Comparison of ENCODE assay signal across 10 mouse cellular contexts in the genomic region with DNA sequence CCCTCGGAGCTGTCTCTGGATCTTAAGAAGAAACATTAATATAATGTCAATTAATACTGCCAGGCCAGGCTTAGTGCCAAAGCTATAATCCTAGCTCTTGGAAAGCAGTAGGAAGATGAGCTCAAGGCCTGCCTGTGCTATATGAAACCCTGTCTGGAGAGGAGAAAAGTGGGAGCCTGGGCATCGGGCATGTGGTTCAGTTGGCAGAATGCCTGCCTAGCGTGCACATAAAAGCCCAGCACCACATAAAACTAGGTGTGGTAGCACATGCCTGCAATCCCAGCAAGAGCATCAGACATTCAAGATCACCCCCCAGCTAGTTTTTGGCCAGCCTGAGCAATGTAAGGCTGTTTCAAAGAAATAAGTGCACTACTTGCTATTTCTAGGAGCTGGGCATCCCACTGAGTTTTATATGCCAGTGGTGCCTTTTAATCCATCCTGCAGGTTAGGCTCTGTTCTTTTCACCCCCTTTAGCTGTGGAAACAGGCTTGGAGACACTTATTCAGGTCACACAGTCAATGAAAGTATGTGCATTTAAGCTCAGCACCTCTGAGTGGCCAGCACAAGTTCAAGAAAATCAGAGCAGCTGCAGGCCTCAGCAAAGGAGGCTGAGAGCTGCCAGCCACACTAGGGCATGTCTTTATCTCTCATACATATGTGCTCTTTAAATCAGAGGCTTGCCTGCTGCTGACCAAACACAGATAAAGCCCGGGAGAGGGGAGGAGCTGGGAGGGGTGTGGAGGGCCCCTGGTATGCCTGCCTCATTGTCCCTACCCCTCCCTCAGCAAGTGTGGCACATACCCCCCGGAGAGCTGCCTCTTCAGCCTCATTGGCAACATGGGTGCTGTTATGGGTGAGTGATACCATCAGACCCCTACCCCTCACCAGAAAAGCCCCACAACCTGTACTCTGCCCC. TPM values are rescaled to one million over a fixed set of nuclear protein-coding genes. Genes with fewer than 3 reads are reported as not detected.
A peak's percentile ranks its signal among the peaks of the same experiment; 100 is the strongest.
DNase-seq lines count a peak whose midpoint lies in the region; ATAC-seq and TF ChIP-seq lines count a peak whose summit lies in the region.
"Had no signal": no experiment of that assay in that cellular context is flagged by ENCODE, and none has a peak within 500 bp of the region (broad histone marks: within the 10 kb centered on the region; RNA-seq: fewer than 3 reads in every experiment).

No protein-coding gene starts in this region.

- H3K9me3 ChIP-seq in forebrain, postnatal 0 days (ENCODE audit: low read length) = no peaks in the 10 kb centered on the region
- H3K9me3 ChIP-seq in forebrain, embryonic 10.5 days = no peaks in the 10 kb centered on the region
- no peaks in the 10 kb centered on the region for H3K9me3 ChIP-seq in limb, embryonic 12.5 days
- no peaks in the 10 kb centered on the region for H3K9me3 ChIP-seq in limb, embryonic 10.5 days (replicated peaks)
- no peaks in the 10 kb centered on the region for H3K9me3 ChIP-seq in stomach, embryonic 15.5 days
- H3K9me3 ChIP-seq: hindbrain, embryonic 10.5 days; neural tube, embryonic 12.5 days had no signal

- WGBS in forebrain, postnatal 0 days = 68% methylated on average over 5 of the region's 5 CpGs
- WGBS in forebrain, embryonic 10.5 days = 85% methylated on average over 5 of the region's 5 CpGs
- WGBS in limb, embryonic 12.5 days = 70% methylated on average over 5 of the region's 5 CpGs
- 84% methylated on average over 5 of the region's 5 CpGs for WGBS in limb, embryonic 10.5 days
- 58% methylated on average over 5 of the region's 5 CpGs for WGBS in stomach, embryonic 15.5 days

- no peak for ATAC-seq in forebrain, postnatal 0 days
- ATAC-seq in limb, embryonic 12.5 days (ENCODE audit: insufficient number of reproducible peaks, insufficient read depth, low FRiP score, low TSS enrichment, low read depth) = no peak
- peak; percentile 37 for ATAC-seq in erythroid progenitor cell, adult 5-6 weeks (replicated peaks; ENCODE audit: low FRiP score, poor library complexity, severe bottlenecking)
- ATAC-seq in stomach, embryonic 15.5 days (ENCODE audit: insufficient read depth, low FRiP score, low read depth) = no peak

- no peaks in the 10 kb centered on the region for H3K27me3 ChIP-seq in forebrain, postnatal 0 days (ENCODE audit: insufficient read depth, low read length)
- peaks cover 9% of the 10 kb centered on the region; the same call in 1 of the 2 replicates for H3K27me3 ChIP-seq in forebrain, embryonic 10.5 days (ENCODE audit: poor library complexity, severe bottlenecking)
- H3K27me3 ChIP-seq in limb, embryonic 12.5 days = no peaks in the 10 kb centered on the region; the same call in 1 of the 2 replicates
- no peaks in the 10 kb centered on the region for H3K27me3 ChIP-seq in limb, embryonic 10.5 days (ENCODE audit: low read depth, poor library complexity, severe bottlenecking)
- H3K27me3 ChIP-seq in stomach, embryonic 15.5 days (replicated peaks) = no peaks in the 10 kb centered on the region
- H3K27me3 ChIP-seq: neural tube, embryonic 12.5 days had no signal

- no peak overlapping the region for H3K4me3 ChIP-seq in forebrain, postnatal 0 days (ENCODE audit: low read depth, low read length)
- H3K4me3 ChIP-seq in forebrain, embryonic 10.5 days = no peak overlapping the region
- no peak overlapping the region for H3K4me3 ChIP-seq in limb, embryonic 12.5 days (replicated peaks)
- no peak overlapping the region for H3K4me3 ChIP-seq in limb, embryonic 10.5 days
- H3K4me3 ChIP-seq in stomach, embryonic 15.5 days (replicated peaks) = no peak overlapping the region
- H3K4me3 ChIP-seq: neural tube, embryonic 12.5 days had no signal

- no peak overlapping the region for H3K9ac ChIP-seq in forebrain, postnatal 0 days
- H3K9ac ChIP-seq in limb, embryonic 12.5 days (replicated peaks) = 0 out of 2 replicates have a peak overlapping the region, but pooled peaks have one; percentile 12
- no peak overlapping the region for H3K9ac ChIP-seq in stomach, embryonic 15.5 days
- H3K9ac ChIP-seq: neural tube, embryonic 12.5 days had no signal

- TF ChIP-seq CTCF in forebrain, postnatal 0 days (IDR thresholded peaks at IDR 0.05; ENCODE audit: low read depth) = no peak

- peak; percentile 26 for DNase-seq in forebrain, postnatal 0 days
- DNase-seq in forebrain, embryonic 10.5 days (ENCODE audit: extremely low spot score, low spot score) = no peak
- DNase-seq in limb, embryonic 10.5 days (ENCODE audit: low spot score) = no peak
- no peak for DNase-seq in embryo, embryonic 10 days (ENCODE audit: low spot score)
- no peak for DNase-seq in testis, postnatal 14 days (ENCODE audit: low spot score)

- H3K4me1 ChIP-seq in forebrain, postnatal 0 days (ENCODE audit: insufficient read depth) = peaks cover 13% of the 10 kb centered on the region; the same call in 1 of the 2 replicates
- peaks cover 52% of the 10 kb centered on the region for H3K4me1 ChIP-seq in forebrain, embryonic 10.5 days
- peaks cover 41% of the 10 kb centered on the region for H3K4me1 ChIP-seq in limb, embryonic 12.5 days (replicated peaks)
- peaks cover 53% of the 10 kb centered on the region for H3K4me1 ChIP-seq in limb, embryonic 10.5 days
- peaks cover 46% of the 10 kb centered on the region for H3K4me1 ChIP-seq in stomach, embryonic 15.5 days

- no peak overlapping the region for H3K27ac ChIP-seq in forebrain, postnatal 0 days (ENCODE audit: low read depth, low read length)
- no peak overlapping the region for H3K27ac ChIP-seq in forebrain, embryonic 10.5 days
- H3K27ac ChIP-seq in limb, embryonic 12.5 days = no peak overlapping the region
- no peak overlapping the region for H3K27ac ChIP-seq in limb, embryonic 10.5 days
- H3K27ac ChIP-seq in stomach, embryonic 15.5 days = peak overlapping the region; percentile 6; the same call in 1 of the 2 replicates
- H3K27ac ChIP-seq: hindbrain, embryonic 10.5 days; neural tube, embryonic 12.5 days had no signal

- H3K36me3 ChIP-seq in forebrain, postnatal 0 days (ENCODE audit: insufficient read depth) = peaks cover 28% of the 10 kb centered on the region
- peaks cover 42% of the 10 kb centered on the region for H3K36me3 ChIP-seq in forebrain, embryonic 10.5 days (replicated peaks)
- peaks cover 33% of the 10 kb centered on the region for H3K36me3 ChIP-seq in limb, embryonic 12.5 days
- H3K36me3 ChIP-seq in limb, embryonic 10.5 days = peaks cover 38% of the 10 kb centered on the region
- H3K36me3 ChIP-seq in stomach, embryonic 15.5 days = peaks cover 14% of the 10 kb centered on the region; the same call in 1 of the 2 replicates

- no peak overlapping the region for H3K4me2 ChIP-seq in forebrain, postnatal 0 days (ENCODE audit: low read depth)
- no peak overlapping the region for H3K4me2 ChIP-seq in limb, embryonic 12.5 days
- no peak overlapping the region for H3K4me2 ChIP-seq in stomach, embryonic 15.5 days

RNA-seq across cellular contexts. Expression of a gene that starts 2.2 kb away (rescaled TPM):
- total RNA-seq in forebrain, postnatal 0 days (2014; rRNA removed) = 22.9 and 24.3 TPM in 2 replicates
- polyA plus RNA-seq in forebrain, postnatal 0 days (2015; fragmentation: Nextera tagmentation; extraction: Ambion mirVana) = 17.2 and 17.5 TPM in 2 replicates
- 5.6 and 5.8 TPM in 2 replicates for polyA plus RNA-seq in forebrain, embryonic 10.5 days (2016; fragmentation: Nextera tagmentation; extraction: Ambion mirVana)
- polyA plus RNA-seq in limb, embryonic 12.5 days (2016; fragmentation: Nextera tagmentation; extraction: Ambion mirVana) = 8.8 and 9.8 TPM in 2 replicates
- 9.9 and 10.3 TPM in 2 replicates for polyA plus RNA-seq in limb, embryonic 10.5 days (2016; fragmentation: Nextera tagmentation; extraction: Ambion mirVana)
- total RNA-seq in erythroid progenitor cell, adult 5-6 weeks (2015; ENCODE audit: low replicate concordance) = 3.2 and 11.7 TPM in 2 replicates
- total RNA-seq in erythroid progenitor cell, adult 5-6 weeks (2017; ENCODE audit: low replicate concordance) = 0.61 TPM in 1 of 2 replicates, not detected in the other
- 14.8 and 15.4 TPM in 2 replicates for polyA plus RNA-seq in stomach, embryonic 15.5 days (2015; fragmentation: Nextera tagmentation; extraction: Ambion mirVana)

RNA-seq across cellular contexts. Expression of a gene that starts 9.3 kb away (rescaled TPM):
- total RNA-seq in forebrain, postnatal 0 days (2014; rRNA removed) = 66.9 and 76.3 TPM in 2 replicates
- 117 and 124 TPM in 2 replicates for polyA plus RNA-seq in forebrain, postnatal 0 days (2015; fragmentation: Nextera tagmentation; extraction: Ambion mirVana)
- polyA plus RNA-seq in forebrain, embryonic 10.5 days (2016; fragmentation: Nextera tagmentation; extraction: Ambion mirVana) = 108 and 111 TPM in 2 replicates
- 89.1 and 93.4 TPM in 2 replicates for polyA plus RNA-seq in limb, embryonic 12.5 days (2016; fragmentation: Nextera tagmentation; extraction: Ambion mirVana)
- polyA plus RNA-seq in limb, embryonic 10.5 days (2016; fragmentation: Nextera tagmentation; extraction: Ambion mirVana) = 109 TPM in 2 replicates
- 68.5 and 96.0 TPM in 2 replicates for total RNA-seq in erythroid progenitor cell, adult 5-6 weeks (2015; ENCODE audit: low replicate concordance)
- 56.4 and 69.8 TPM in 2 replicates for total RNA-seq in erythroid progenitor cell, adult 5-6 weeks (2017; ENCODE audit: low replicate concordance)
- 123 and 132 TPM in 2 replicates for polyA plus RNA-seq in stomach, embryonic 15.5 days (2015; fragmentation: Nextera tagmentation; extraction: Ambion mirVana)

RNA-seq across cellular contexts. Expression of a gene that starts 10.3 kb away (rescaled TPM):
- total RNA-seq in forebrain, postnatal 0 days (2014; rRNA removed) = 6.5 and 10.9 TPM in 2 replicates
- 9.7 and 15.4 TPM in 2 replicates for polyA plus RNA-seq in forebrain, postnatal 0 days (2015; fragmentation: Nextera tagmentation; extraction: Ambion mirVana)
- polyA plus RNA-seq in forebrain, embryonic 10.5 days (2016; fragmentation: Nextera tagmentation; extraction: Ambion mirVana) = 28.7 and 29.8 TPM in 2 replicates
- polyA plus RNA-seq in limb, embryonic 12.5 days (2016; fragmentation: Nextera tagmentation; extraction: Ambion mirVana) = 25.8 and 29.2 TPM in 2 replicates
- polyA plus RNA-seq in limb, embryonic 10.5 days (2016; fragmentation: Nextera tagmentation; extraction: Ambion mirVana) = 24.3 and 27.3 TPM in 2 replicates
- total RNA-seq in erythroid progenitor cell, adult 5-6 weeks (2015; ENCODE audit: low replicate concordance) = 23.4 and 33.1 TPM in 2 replicates
- 21.6 and 29.3 TPM in 2 replicates for total RNA-seq in erythroid progenitor cell, adult 5-6 weeks (2017; ENCODE audit: low replicate concordance)
- polyA plus RNA-seq in stomach, embryonic 15.5 days (2015; fragmentation: Nextera tagmentation; extraction: Ambion mirVana) = 25.7 and 28.2 TPM in 2 replicates

RNA-seq across cellular contexts. Expression of a gene that starts 12.4 kb away (rescaled TPM):
- total RNA-seq in forebrain, postnatal 0 days (2014; rRNA removed) = 52.6 and 52.7 TPM in 2 replicates
- 39.0 and 42.8 TPM in 2 replicates for polyA plus RNA-seq in forebrain, postnatal 0 days (2015; fragmentation: Nextera tagmentation; extraction: Ambion mirVana)
- polyA plus RNA-seq in forebrain, embryonic 10.5 days (2016; fragmentation: Nextera tagmentation; extraction: Ambion mirVana) = 90.1 and 91.5 TPM in 2 replicates
- 62.7 and 71.3 TPM in 2 replicates for polyA plus RNA-seq in limb, embryonic 12.5 days (2016; fragmentation: Nextera tagmentation; extraction: Ambion mirVana)
- polyA plus RNA-seq in limb, embryonic 10.5 days (2016; fragmentation: Nextera tagmentation; extraction: Ambion mirVana) = 78.1 and 88.8 TPM in 2 replicates
- 62.9 and 90.1 TPM in 2 replicates for total RNA-seq in erythroid progenitor cell, adult 5-6 weeks (2015; ENCODE audit: low replicate concordance)
- total RNA-seq in erythroid progenitor cell, adult 5-6 weeks (2017; ENCODE audit: low replicate concordance) = 63.4 and 92.7 TPM in 2 replicates
- 38.3 and 39.9 TPM in 2 replicates for polyA plus RNA-seq in stomach, embryonic 15.5 days (2015; fragmentation: Nextera tagmentation; extraction: Ambion mirVana)

RNA-seq across cellular contexts. Expression of a gene that starts 22.8 kb away (rescaled TPM):
- 12.7 and 17.1 TPM in 2 replicates for total RNA-seq in forebrain, postnatal 0 days (2014; rRNA removed)
- polyA plus RNA-seq in forebrain, postnatal 0 days (2015; fragmentation: Nextera tagmentation; extraction: Ambion mirVana) = 11.6 and 13.1 TPM in 2 replicates
- 12.6 and 13.0 TPM in 2 replicates for polyA plus RNA-seq in forebrain, embryonic 10.5 days (2016; fragmentation: Nextera tagmentation; extraction: Ambion mirVana)
- polyA plus RNA-seq in limb, embryonic 12.5 days (2016; fragmentation: Nextera tagmentation; extraction: Ambion mirVana) = 13.9 and 17.3 TPM in 2 replicates
- polyA plus RNA-seq in limb, embryonic 10.5 days (2016; fragmentation: Nextera tagmentation; extraction: Ambion mirVana) = 19.1 and 19.7 TPM in 2 replicates
- total RNA-seq in erythroid progenitor cell, adult 5-6 weeks (2015; ENCODE audit: low replicate concordance) = 85.1 and 98.0 TPM in 2 replicates
- 23.8 and 24.3 TPM in 2 replicates for total RNA-seq in erythroid progenitor cell, adult 5-6 weeks (2017; ENCODE audit: low replicate concordance)
- polyA plus RNA-seq in stomach, embryonic 15.5 days (2015; fragmentation: Nextera tagmentation; extraction: Ambion mirVana) = 23.9 and 26.8 TPM in 2 replicates
